Mouse (Mus musculus) neural tube, embryonic 11.5 days (tissue): ENCODE data around the gene St6galnac5. TPM values are rescaled to one million over a fixed set of nuclear protein-coding genes. Genes with fewer than 3 reads are reported as not detected.

Experiments
- ATAC-seq: fragments of 200-750 bp; cut with Nextera tagmentation; 2 replicates; pipeline ENCODE4 v1.8.0; 2017; ENCODE audit warnings: moderate number of reproducible peaks, mild to moderate bottlenecking, moderate TSS enrichment, moderate library complexity; ENCODE audit not compliant: insufficient read depth, low FRiP score, low TSS enrichment
- DNase-seq: peaks from one replicate; pipeline ENCODE4 v3.0.0-alpha.2; 2015; ENCODE audit warnings: low spot score
- H3K27ac ChIP-seq: fragments of 300-500 bp; sonication (generic); 2 replicates; pipeline ENCODE4 v1.5.1; 2014; ENCODE audit warnings: low read depth, mild to moderate bottlenecking, low read length
- H3K27me3 ChIP-seq: fragments of 300-500 bp; sonication (generic); 2 replicates; pipeline ENCODE4 v1.6.1; 2014; ENCODE audit warnings: mild to moderate bottlenecking, low read length, mixed read lengths; ENCODE audit not compliant: control insufficient read depth, insufficient read depth
- H3K36me3 ChIP-seq: fragments of 300-500 bp; sonication (generic); 2 replicates; pipeline ENCODE4 v1.6.1; 2014; ENCODE audit warnings: mild to moderate bottlenecking, low read length, moderate library complexity, mixed read lengths; ENCODE audit not compliant: control insufficient read depth, insufficient read depth
- H3K4me1 ChIP-seq: fragments of 300-500 bp; sonication (generic); 2 replicates; pipeline ENCODE4 v1.6.1; 2014; ENCODE audit warnings: low read length, mixed read lengths; ENCODE audit not compliant: control insufficient read depth, insufficient read depth
- H3K4me2 ChIP-seq: fragments of 300-500 bp; sonication (generic); 2 replicates; pipeline ENCODE4 v1.6.1; 2014; ENCODE audit warnings: low read depth, mild to moderate bottlenecking, moderate library complexity
- H3K4me3 ChIP-seq: fragments of 300-500 bp; sonication (generic); 2 replicates; pipeline ENCODE4 v1.5.1; 2014; ENCODE audit warnings: low read depth, low read length
- H3K9ac ChIP-seq: fragments of 300-500 bp; sonication (generic); 2 replicates; pipeline ENCODE4 v1.6.1; 2014; ENCODE audit warnings: mild to moderate bottlenecking, low read length
- H3K9me3 ChIP-seq: fragments of 300-500 bp; sonication (generic); 2 replicates; pipeline ENCODE4 v1.6.1; 2016; ENCODE audit warnings: low read length; ENCODE audit not compliant: control insufficient read depth
- WGBS: fragments of 180-500 bp; shearing (Covaris S2); extraction: QIAGEN DNeasy Blood & Tissue Kit; methylation state at CpG from one replicate; pipeline ENCODE4 v1.1.7; 2014; 5-methylcytosine and 5-hydroxymethylcytosine counted together
- polyA plus RNA-seq: library from polyadenylated mRNA; unstranded; fragments of >200 nt; fragmentation: Nextera tagmentation; extraction: Ambion mirVana; gene quantifications from 2 replicates; pipeline ENCODE4 v1.2.1, GENCODE M21; 2014

The St6galnac5 gene
- polyA plus RNA-seq, 1 experiment from 2014 or later, result 6.7 TPM

- Histone ChIP-seq H3K27me3 (no peaks in the 10 kb centered on the region), H3K4me2 (no peak overlapping the region), H3K4me1 (no peaks in the 10 kb centered on the region), H3K36me3 (no peaks in the 10 kb centered on the region), H3K9me3 (no peaks in the 10 kb centered on the region), H3K27ac (no peak overlapping the region), H3K9ac (no peak overlapping the region), H3K4me3 (no peak overlapping the region)
- WGBS, result 61% methylated on average over 12 of the region's 12 CpGs
- ATAC-seq, result no peak
- no peak for DNase-seq
Measured at GRCm38 (mm10) chr3:152855006-152855614, 126.9 kb downstream of the St6galnac5 start.

GRCm38 (mm10) chr3:152843925-152844324, 138.1 kb downstream of the St6galnac5 start:
- DNase-seq, result no peak
- ATAC-seq, result no peak
- H3K9me3 ChIP-seq, result no peaks in the 10 kb centered on the region

GRCm38 (mm10) chr3:152842648-152843047, 139.4 kb downstream of the St6galnac5 start:
- H3K36me3 ChIP-seq, result no peaks in the 10 kb centered on the region
- ATAC-seq (no peak), DNase-seq (no peak)
- no peak overlapping the region for H3K4me3 ChIP-seq
- no peaks in the 10 kb centered on the region for H3K9me3 ChIP-seq
- H3K27me3 ChIP-seq, result no peaks in the 10 kb centered on the region
- H3K27ac ChIP-seq, result no peak overlapping the region
- no peak overlapping the region for H3K9ac ChIP-seq
- no peak overlapping the region for H3K4me2 ChIP-seq
- H3K4me1 ChIP-seq, result no peaks in the 10 kb centered on the region
- 84% methylated on average over 3 of the region's 3 CpGs for WGBS

More at GRCm38 (mm10) chr3:152843925-152844324, 138.1 kb downstream of the St6galnac5 start:
- Histone ChIP-seq H3K27me3 (no peaks in the 10 kb centered on the region), H3K27ac (no peak overlapping the region), H3K4me3 (no peak overlapping the region), H3K36me3 (no peaks in the 10 kb centered on the region), H3K9ac (no peak overlapping the region), H3K4me1 (no peaks in the 10 kb centered on the region), H3K4me2 (no peak overlapping the region)

GRCm38 (mm10) chr3:152841264-152841663, 140.8 kb downstream of the St6galnac5 start:
- Histone ChIP-seq H3K9ac (no peak overlapping the region), H3K4me2 (no peak overlapping the region), H3K4me3 (no peak overlapping the region), H3K36me3 (no peaks in the 10 kb centered on the region), H3K9me3 (no peaks in the 10 kb centered on the region), H3K4me1 (no peaks in the 10 kb centered on the region), H3K27me3 (no peaks in the 10 kb centered on the region), H3K27ac (no peak overlapping the region)
- 85% methylated on average over 6 of the region's 6 CpGs for WGBS
- no peak for ATAC-seq
- DNase-seq, result no peak

- WGBS, result 89% methylated on average over 1 of the region's 1 CpGs
- no peaks in the 10 kb centered on the region for H3K9me3 ChIP-seq
- ATAC-seq, result no peak
- no peak overlapping the region for H3K4me3 ChIP-seq
- no peaks in the 10 kb centered on the region for H3K27me3 ChIP-seq
- no peak for DNase-seq
- H3K27ac ChIP-seq, result no peak overlapping the region
- H3K9ac ChIP-seq, result no peak overlapping the region
- no peaks in the 10 kb centered on the region for H3K4me1 ChIP-seq
- H3K4me2 ChIP-seq, result no peak overlapping the region
- no peaks in the 10 kb centered on the region for H3K36me3 ChIP-seq
Measured at GRCm38 (mm10) chr3:152837938-152838337, 144.1 kb downstream of the St6galnac5 start.

GRCm38 (mm10) chr3:152837407-152837806, 144.6 kb downstream of the St6galnac5 start:
- Histone ChIP-seq H3K4me1 (no peaks in the 10 kb centered on the region), H3K9ac (no peak overlapping the region), H3K36me3 (no peaks in the 10 kb centered on the region), H3K4me3 (no peak overlapping the region), H3K9me3 (no peaks in the 10 kb centered on the region), H3K4me2 (no peak overlapping the region), H3K27ac (no peak overlapping the region), H3K27me3 (no peaks in the 10 kb centered on the region)
- WGBS, result 78% methylated on average over 2 of the region's 2 CpGs
- ATAC-seq, result no peak
- no peak for DNase-seq

- no peaks in the 10 kb centered on the region for H3K4me1 ChIP-seq
- DNase-seq (no peak), ATAC-seq (no peak)
- H3K9ac ChIP-seq, result no peak overlapping the region
- no peaks in the 10 kb centered on the region for H3K27me3 ChIP-seq
- WGBS, result 88% methylated on average over 4 of the region's 4 CpGs
- H3K4me3 ChIP-seq, result no peak overlapping the region
- no peak overlapping the region for H3K27ac ChIP-seq
- H3K36me3 ChIP-seq, result no peaks in the 10 kb centered on the region
- no peaks in the 10 kb centered on the region for H3K9me3 ChIP-seq
- H3K4me2 ChIP-seq, result no peak overlapping the region
Measured at GRCm38 (mm10) chr3:152832436-152832835, 149.6 kb downstream of the St6galnac5 start.

GRCm38 (mm10) chr3:152831974-152832373, 150.1 kb downstream of the St6galnac5 start:
- Histone ChIP-seq H3K4me2 (no peak overlapping the region), H3K27ac (no peak overlapping the region), H3K9ac (no peak overlapping the region), H3K4me3 (no peak overlapping the region), H3K9me3 (no peaks in the 10 kb centered on the region), H3K36me3 (no peaks in the 10 kb centered on the region), H3K4me1 (no peaks in the 10 kb centered on the region), H3K27me3 (no peaks in the 10 kb centered on the region)
- ATAC-seq, result no peak
- no peak for DNase-seq
- 85% methylated on average over 9 of the region's 9 CpGs for WGBS

- no peak overlapping the region for H3K4me3 ChIP-seq
- H3K4me1 ChIP-seq, result no peaks in the 10 kb centered on the region
- no peaks in the 10 kb centered on the region for H3K36me3 ChIP-seq
- no peak for ATAC-seq
- no peaks in the 10 kb centered on the region for H3K27me3 ChIP-seq
- H3K4me2 ChIP-seq, result no peak overlapping the region
- 89% methylated on average over 3 of the region's 3 CpGs for WGBS
- no peak overlapping the region for H3K27ac ChIP-seq
- H3K9ac ChIP-seq, result no peak overlapping the region
- H3K9me3 ChIP-seq, result no peaks in the 10 kb centered on the region
- DNase-seq, result no peak
Measured at GRCm38 (mm10) chr3:152831377-152831776, 150.7 kb downstream of the St6galnac5 start.
